Mouse (Mus musculus): ENCODE measurements around the gene H2al1h. TPM values are rescaled to one million over a fixed set of nuclear protein-coding genes. Genes with fewer than 3 reads are reported as not detected.

H2al1h gene
- polyA plus RNA-seq, 1 experiment from 2014 or later, result not detected

GRCm38 (mm10) chrX:11361261-11361660, 40.0 kb downstream of the H2al1h start:
- 94% methylated on average over 2 of the region's 2 CpGs for WGBS
- no peak overlapping the region for H3K4me2 ChIP-seq (replicated peaks; ENCODE audit: low read depth, low read length)
- no peaks in the 10 kb centered on the region for H3K36me3 ChIP-seq (ENCODE audit: control insufficient read depth, insufficient read depth, low read length)
- no peak overlapping the region for H3K27ac ChIP-seq (ENCODE audit: low read depth, low read length)
- no peak overlapping the region for H3K9ac ChIP-seq (ENCODE audit: low read depth, low read length)
- H3K9me3 ChIP-seq (ENCODE audit: control insufficient read depth, low read length), result no peaks in the 10 kb centered on the region
- H3K4me1 ChIP-seq (replicated peaks; ENCODE audit: control insufficient read depth, insufficient read depth, low read length), result no peaks in the 10 kb centered on the region
- ATAC-seq (ENCODE audit: low FRiP score) (no peak), DNase-seq (ENCODE audit: low spot score) (no peak)
- H3K27me3 ChIP-seq (ENCODE audit: control insufficient read depth, insufficient read depth, low read length), result no peaks in the 10 kb centered on the region
- H3K4me3 ChIP-seq (ENCODE audit: low read depth, low read length), result no peak overlapping the region

DNA sequence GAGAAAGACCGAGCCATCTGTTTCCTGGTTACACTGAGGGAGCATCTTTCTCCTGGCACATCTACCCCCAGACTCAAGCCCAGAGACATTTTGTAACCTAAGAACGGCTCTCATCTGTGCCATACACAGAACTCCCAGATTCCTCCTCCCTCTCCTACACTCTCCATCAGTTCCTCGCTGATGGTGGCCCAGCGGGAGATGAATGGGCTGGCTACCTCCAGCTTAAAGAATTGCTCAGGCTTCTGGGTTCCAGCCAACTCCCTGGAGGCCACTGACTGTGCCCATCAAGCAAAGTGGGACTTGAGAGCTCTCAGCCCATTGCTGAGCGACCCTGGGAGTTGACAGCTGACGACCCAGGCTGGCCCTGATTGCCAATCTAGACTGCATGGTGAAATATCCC, 42.6 kb downstream of the H2al1h start:
- WGBS, result 57% methylated on average over 6 of the region's 6 CpGs
- Histone ChIP-seq H3K4me1 (replicated peaks; ENCODE audit: control insufficient read depth, insufficient read depth, low read length) (no peaks in the 10 kb centered on the region), H3K4me3 (ENCODE audit: low read depth, low read length) (no peak overlapping the region), H3K4me2 (replicated peaks; ENCODE audit: low read depth, low read length) (no peak overlapping the region), H3K9ac (ENCODE audit: low read depth, low read length) (no peak overlapping the region), H3K27me3 (ENCODE audit: control insufficient read depth, insufficient read depth, low read length) (no peaks in the 10 kb centered on the region), H3K9me3 (ENCODE audit: control insufficient read depth, low read length) (no peaks in the 10 kb centered on the region), H3K27ac (ENCODE audit: low read depth, low read length) (no peak overlapping the region), H3K36me3 (ENCODE audit: control insufficient read depth, insufficient read depth, low read length) (no peaks in the 10 kb centered on the region)
- ATAC-seq (ENCODE audit: low FRiP score), result no peak
- peak; percentile 8 for DNase-seq (ENCODE audit: low spot score)

DNA sequence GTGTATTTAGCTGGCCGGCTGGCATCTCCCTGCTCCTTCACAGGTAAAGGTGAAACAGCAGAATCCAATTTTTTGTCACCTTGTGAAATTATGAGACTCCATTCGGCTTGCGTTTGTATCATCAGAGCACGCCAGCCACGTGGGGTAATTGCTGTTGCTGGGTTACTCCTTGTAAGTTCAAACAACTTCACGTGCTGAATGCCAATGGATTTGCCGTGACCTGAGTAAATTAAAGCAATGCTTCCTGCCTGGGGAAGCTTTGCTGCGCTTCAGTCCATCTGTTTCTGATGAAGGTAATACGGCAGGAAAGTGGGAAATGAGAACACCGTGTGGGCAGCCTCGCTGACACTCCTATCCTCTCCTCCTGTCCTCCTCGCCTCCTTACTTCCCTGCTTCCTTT, 43.9 kb downstream of the H2al1h start:
- no peak for DNase-seq (ENCODE audit: low spot score)
- no peak overlapping the region for H3K27ac ChIP-seq (ENCODE audit: low read depth, low read length)
- no peak overlapping the region for H3K4me3 ChIP-seq (ENCODE audit: low read depth, low read length)
- no peak for ATAC-seq (ENCODE audit: low FRiP score)
- no peaks in the 10 kb centered on the region for H3K9me3 ChIP-seq (ENCODE audit: control insufficient read depth, low read length)
- 61% methylated on average over 12 of the region's 12 CpGs for WGBS
- no peaks in the 10 kb centered on the region for H3K27me3 ChIP-seq (ENCODE audit: control insufficient read depth, insufficient read depth, low read length)
- no peaks in the 10 kb centered on the region for H3K36me3 ChIP-seq (ENCODE audit: control insufficient read depth, insufficient read depth, low read length)
- no peaks in the 10 kb centered on the region for H3K4me1 ChIP-seq (replicated peaks; ENCODE audit: control insufficient read depth, insufficient read depth, low read length)
- H3K9ac ChIP-seq (ENCODE audit: low read depth, low read length), result no peak overlapping the region
- H3K4me2 ChIP-seq (replicated peaks; ENCODE audit: low read depth, low read length), result no peak overlapping the region

Other genes with a start within 250 kb of the H2al1h start
- gene H2al1a, start 22.2 kb upstream of the H2al1h start, polyA plus RNA-seq (2014; fragmentation: Nextera tagmentation; extraction: Ambion mirVana), result not detected in 2 replicates
- not detected in 2 replicates for gene H2al1b, start 19.1 kb upstream of the H2al1h start, polyA plus RNA-seq (2014; fragmentation: Nextera tagmentation; extraction: Ambion mirVana)
- not detected in 2 replicates for gene H2al1c, start 15.8 kb upstream of the H2al1h start, polyA plus RNA-seq (2014; fragmentation: Nextera tagmentation; extraction: Ambion mirVana)
- not detected in 2 replicates for gene H2al1d, start 12.7 kb upstream of the H2al1h start, polyA plus RNA-seq (2014; fragmentation: Nextera tagmentation; extraction: Ambion mirVana)
- not detected in 2 replicates for gene H2al1e, start 9.6 kb upstream of the H2al1h start, polyA plus RNA-seq (2014; fragmentation: Nextera tagmentation; extraction: Ambion mirVana)
- not detected in 2 replicates for gene H2al1f, start 6.3 kb upstream of the H2al1h start, polyA plus RNA-seq (2014; fragmentation: Nextera tagmentation; extraction: Ambion mirVana)
- not detected in 2 replicates for gene H2al1g, start 3.2 kb upstream of the H2al1h start, polyA plus RNA-seq (2014; fragmentation: Nextera tagmentation; extraction: Ambion mirVana)
- gene H2al1i, start 3.2 kb downstream of the H2al1h start, polyA plus RNA-seq (2014; fragmentation: Nextera tagmentation; extraction: Ambion mirVana), result not detected in 2 replicates
- not detected in 2 replicates for gene H2al1j, start 6.3 kb downstream of the H2al1h start, polyA plus RNA-seq (2014; fragmentation: Nextera tagmentation; extraction: Ambion mirVana)

Measured in hindbrain, embryonic 11.5 days (tissue).